Mouse (Mus musculus) heart, adult 2 months (tissue): Measurements from ENCODE around the gene Enpp7.

Experiments used
- CTCF ChIP-seq: fragments of 200-600 bp; IDR thresholded peaks from 2 replicates; pipeline ENCODE4 v1.8.1; 2022; ENCODE audit warnings: antibody characterized with exemption, mild to moderate bottlenecking, moderate library complexity
- EP300 ChIP-seq: fragments of 200-500 bp; IDR thresholded peaks from 2 replicates; pipeline ENCODE4 v1.6.1; 2011; ENCODE audit warnings: low read depth, low read length, control low read depth; ENCODE audit not compliant: insufficient read depth

GRCm38 (mm10) chr11:118960649-118961048 is 27.3 kb upstream of the Enpp7 start:
- TF ChIP-seq CTCF (no peak), EP300 (no peak)
